Mouse (Mus musculus) lung, adult 2 months (tissue): Measurements from ENCODE around the gene Oprl1.

Experiments
- CTCF ChIP-seq: fragments of 200-500 bp; IDR thresholded peaks from 2 replicates; pipeline ENCODE4 v1.5.1; 2011; ENCODE audit warnings: mild to moderate bottlenecking, low read length, control low read depth; ENCODE audit not compliant: insufficient read depth
- POLR2A ChIP-seq: fragments of 200-500 bp; IDR thresholded peaks from 2 replicates; pipeline ENCODE4 v1.6.1; 2011; ENCODE audit warnings: low read depth, mild to moderate bottlenecking, control low read depth, low read length, borderline replicate concordance; ENCODE audit errors: extremely low read depth

DNA sequence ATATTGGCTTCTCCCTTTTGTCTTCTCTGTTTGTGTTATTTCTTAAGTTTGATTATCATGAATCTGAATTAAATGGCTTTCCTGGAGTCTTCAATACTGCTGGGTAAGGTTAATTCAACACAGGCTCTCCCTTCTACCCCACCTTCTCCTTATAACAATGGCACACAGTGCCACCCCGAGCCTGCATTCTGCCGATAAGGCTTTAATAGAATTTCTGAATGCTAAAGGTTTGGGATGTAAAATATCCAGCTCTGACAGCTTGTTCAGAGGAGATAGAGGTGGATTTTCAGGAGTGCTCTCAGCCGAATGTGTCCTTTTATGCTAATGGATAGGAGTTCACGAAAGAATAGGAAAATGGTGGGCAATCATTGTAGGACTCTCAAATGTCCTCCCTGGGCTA is 50.4 kb downstream of the Oprl1 start:
- no peak for TF ChIP-seq CTCF
- TF ChIP-seq POLR2A, result no peak
